Mouse (Mus musculus): ENCODE data around the gene Sptan1. TPM values are rescaled to one million over a fixed set of nuclear protein-coding genes. Genes with fewer than 3 reads are reported as not detected.
"Not testable (repeated sequence)": the region's sequence is repeated elsewhere in the genome, so short reads cannot be mapped to it uniquely, and the experiment has no call there.

Sptan1 gene
- total RNA-seq, 2 experiments from 2014 or later, result 334 to 351 TPM

- no peak for DNase-seq
- intact Hi-C loops (cut with DNase I), result no loop called here
These were observed 15.3 kb downstream of the Sptan1 start for GRCm38 (mm10) chr2:29980661-29981060.

GRCm38 (mm10) chr2:29991962-29992361 is 26.6 kb downstream of the Sptan1 start:
- intact Hi-C loops (cut with DNase I), result no loop called here
- no peak for DNase-seq

DNA sequence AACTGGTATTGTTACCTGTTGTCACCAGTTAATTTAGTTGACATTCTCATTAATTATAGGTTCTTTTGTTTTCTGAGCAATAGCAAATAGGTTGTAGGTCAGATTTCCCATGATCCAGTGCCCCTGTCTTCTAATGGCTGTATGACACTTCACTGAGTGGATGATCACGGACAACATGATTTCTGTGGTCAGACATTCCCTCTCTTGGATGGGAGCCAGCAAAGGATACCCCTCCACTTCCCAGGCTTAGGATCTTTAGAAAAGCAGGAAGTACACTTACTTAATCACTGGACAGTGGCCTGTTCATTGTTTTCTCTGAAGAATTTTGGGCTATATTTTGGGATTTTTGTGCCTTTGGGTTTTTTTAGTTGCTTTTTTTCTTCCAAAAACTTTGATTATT is 43.7 kb downstream of the Sptan1 start:
- peak in 1 of 2 experiments; percentile 25 for DNase-seq
- intact Hi-C loops (cut with DNase I), result loop anchor here (5.0 kb wide), 1 partner anchor 112 kb away; no protein-coding TSS in a partner anchor

GRCm38 (mm10) chr2:30010840-30011281 is 45.5 kb downstream of the Sptan1 start:
- intact Hi-C loops (cut with DNase I), result no loop called here
- peak; percentile 53 to 65 for DNase-seq

DNA sequence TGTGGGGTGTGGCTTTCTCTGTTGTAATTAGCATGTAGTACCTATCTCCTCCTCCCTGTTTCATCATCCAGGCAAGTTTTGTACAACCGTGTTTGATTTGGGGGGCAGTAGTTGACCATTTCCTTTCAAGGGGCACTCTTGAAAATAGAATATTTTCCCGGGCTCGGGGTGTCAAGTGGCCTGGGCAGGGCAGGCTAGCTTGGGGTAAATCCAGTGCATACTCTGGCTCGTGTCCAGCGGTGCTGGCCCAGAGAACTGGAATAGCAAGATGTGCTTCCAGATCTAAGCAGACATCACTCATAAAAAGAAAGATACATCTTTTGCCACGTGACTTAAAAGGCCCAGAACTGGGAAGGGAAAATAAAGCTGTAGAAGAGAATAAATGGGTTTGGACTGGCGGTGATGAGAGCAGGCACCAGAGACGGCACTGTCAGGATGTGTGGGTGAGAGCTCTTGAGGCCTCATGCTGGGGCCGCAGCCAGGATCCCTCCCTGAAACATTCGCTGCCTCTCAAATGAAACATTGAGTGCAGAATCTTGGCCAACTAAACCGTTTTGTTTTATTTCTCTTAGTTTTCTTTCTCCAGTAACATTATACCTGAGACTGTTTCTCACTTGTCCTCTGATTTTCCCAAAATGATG is 49.1 kb downstream of the Sptan1 start:
- intact Hi-C loops (cut with DNase I), result no loop called here
- peak; percentile 45 to 53 for DNase-seq

GRCm38 (mm10) chr2:30025454-30025853 is 60.1 kb downstream of the Sptan1 start:
- intact Hi-C loops (cut with DNase I), result no loop called here
- no peak for DNase-seq

- DNase-seq, result no peak
- intact Hi-C loops (cut with DNase I), result no loop called here
These were observed 61.6 kb downstream of the Sptan1 start for GRCm38 (mm10) chr2:30026997-30027396.

DNA sequence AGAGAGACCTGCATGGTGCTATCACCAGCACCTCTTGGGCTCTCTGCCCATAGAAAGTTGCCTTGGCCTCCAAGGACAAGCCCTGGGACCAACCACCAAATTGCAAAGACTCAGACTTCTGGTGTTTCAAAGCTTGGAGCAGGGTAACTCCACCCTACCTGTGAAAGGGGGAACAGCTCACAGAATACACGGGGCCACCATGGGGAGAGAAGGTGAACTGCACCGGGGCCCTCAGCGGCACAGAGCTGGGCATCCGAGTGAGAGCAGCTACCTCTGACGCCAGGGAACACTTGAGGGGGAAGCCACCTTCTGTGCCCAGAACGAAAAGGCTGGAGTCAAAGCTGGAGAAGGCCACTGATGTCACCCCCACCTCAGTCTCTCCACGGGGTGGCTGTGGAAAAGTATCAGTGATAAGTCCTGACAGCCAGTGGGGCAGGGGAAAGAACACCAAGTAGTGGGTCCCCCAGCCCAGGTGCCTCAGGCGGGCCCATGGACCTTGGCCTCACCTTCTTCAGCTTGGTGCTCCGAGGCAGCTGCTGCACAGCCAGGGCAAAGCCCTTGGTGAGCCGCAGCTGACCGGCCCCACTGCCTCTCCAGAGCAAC is 67.0 kb downstream of the Sptan1 start:
- intact Hi-C loops (cut with DNase I), result no loop called here
- no peak for DNase-seq

- no peak for DNase-seq
- intact Hi-C loops (cut with DNase I), result no loop called here
These were observed 67.6 kb downstream of the Sptan1 start for GRCm38 (mm10) chr2:30032957-30033356.

DNA sequence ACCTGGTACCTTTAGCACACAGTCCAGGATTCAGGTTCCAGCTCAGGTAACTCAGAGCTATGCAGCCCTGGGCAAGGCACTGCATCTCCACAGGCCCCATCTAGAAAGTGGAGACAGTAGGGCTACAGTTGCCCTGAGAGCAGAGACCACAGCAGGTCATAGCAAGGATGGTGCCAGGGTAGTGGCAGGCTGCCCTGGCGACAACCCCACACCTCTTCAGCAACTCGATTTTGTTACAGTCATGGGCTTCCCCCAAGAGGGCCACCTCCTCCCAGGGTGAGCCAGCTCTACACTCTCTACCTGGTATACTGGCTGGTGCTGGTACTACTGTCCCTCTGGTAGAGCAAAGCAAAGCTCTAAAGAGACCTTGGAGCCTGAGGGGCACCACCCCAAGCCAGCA is 72.4 kb downstream of the Sptan1 start:
- DNase-seq, result no peak
- intact Hi-C loops (cut with DNase I), result no loop called here

GRCm38 (mm10) chr2:30038370-30038769 is 73.0 kb downstream of the Sptan1 start:
- DNase-seq, result no peak
- intact Hi-C loops (cut with DNase I), result no loop called here

- DNase-seq, result no peak
- intact Hi-C loops (cut with DNase I), result loop anchor here (5.0 kb wide), 1 partner anchor 38 kb away; the partner anchor contains the start of gene Pkn3
These were observed 74.3 kb downstream of the Sptan1 start for GRCm38 (mm10) chr2:30039687-30040086.

- intact Hi-C loops (cut with DNase I), result loop anchor here (1.0 to 5.0 kb wide), 2 partner anchors 35 to 54 kb away; partner anchors contain the start of gene Pkn3
- peak; percentile 79 to 88 for DNase-seq
These were observed 77.1 kb downstream of the Sptan1 start for GRCm38 (mm10) chr2:30042445-30042844.

- DNase-seq, result no peak
- intact Hi-C loops (cut with DNase I), result loop anchor here (5.0 kb wide), 1 partner anchor 33 kb away; the partner anchor contains the start of gene Pkn3
These were observed 79.2 kb downstream of the Sptan1 start for GRCm38 (mm10) chr2:30044550-30044949.

GRCm38 (mm10) chr2:30047127-30047526 is 81.8 kb downstream of the Sptan1 start:
- intact Hi-C loops (cut with DNase I), result no loop called here
- DNase-seq, result no peak

DNA sequence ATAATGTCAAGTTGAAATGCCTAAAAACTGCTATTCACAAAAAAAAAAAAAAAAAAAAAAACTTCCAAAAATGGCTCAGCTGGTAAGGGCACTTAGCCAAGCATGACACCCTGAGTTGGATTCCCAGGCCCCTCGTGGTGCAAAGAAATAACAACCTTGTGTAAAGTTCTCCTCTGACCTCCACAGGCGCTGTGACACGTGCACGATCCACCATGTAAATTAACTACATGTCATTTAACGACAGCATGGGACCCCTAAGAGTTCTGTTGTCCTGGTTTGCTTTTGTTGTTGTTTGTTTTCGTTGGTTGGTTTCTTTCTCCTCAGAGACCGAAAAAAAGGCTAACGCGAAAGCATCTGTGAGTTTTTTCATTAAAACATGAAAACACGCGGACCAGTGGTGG is 82.7 kb downstream of the Sptan1 start:
- DNase-seq, result no peak
- intact Hi-C loops (cut with DNase I), result loop anchor here (2.0 kb wide), 1 partner anchor 15 kb away; no protein-coding TSS in a partner anchor

DNA sequence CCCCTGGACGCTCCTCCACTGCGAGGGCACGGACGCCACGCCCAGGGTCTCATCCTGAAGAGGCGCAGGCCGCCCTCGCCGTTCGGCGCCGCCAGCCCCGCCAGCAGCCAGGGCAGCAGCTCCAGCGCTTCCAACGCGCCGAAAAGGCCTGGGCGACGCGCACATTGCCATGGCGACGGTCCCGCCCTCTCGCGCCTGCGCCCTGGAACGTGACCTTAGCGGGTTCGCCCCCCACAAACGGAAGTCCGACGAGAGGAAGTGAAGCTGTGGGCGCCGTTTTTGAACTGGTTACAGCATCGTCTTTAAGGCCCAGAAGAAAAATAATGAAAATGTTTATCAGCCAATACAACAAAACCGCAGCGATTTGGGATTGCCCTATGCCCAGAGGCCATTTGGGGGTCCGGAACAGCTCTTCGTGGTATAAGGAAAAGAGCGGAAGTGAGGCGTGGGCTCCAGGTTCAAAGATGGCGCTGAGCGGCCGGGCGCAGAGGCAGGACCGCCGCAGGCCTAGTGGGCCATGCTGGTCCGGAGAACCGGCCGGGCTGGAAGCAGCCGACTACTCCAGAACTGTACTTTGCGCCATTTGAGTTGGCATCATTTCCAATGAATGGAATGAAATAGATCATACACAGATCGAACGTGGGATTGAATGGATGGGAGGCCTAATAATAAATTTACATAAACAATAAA is 83.5 kb downstream of the Sptan1 start, which contains the start of gene Wdr34:
Wdr34 (minus strand) TSS at position 183 of the 690 bp plus-strand sequence.
- peak; percentile 98 to 99 for DNase-seq
- intact Hi-C loops (cut with DNase I), result loop anchor here (2.0 kb wide), 1 partner anchor 14 kb away; no protein-coding TSS in a partner anchor

DNA sequence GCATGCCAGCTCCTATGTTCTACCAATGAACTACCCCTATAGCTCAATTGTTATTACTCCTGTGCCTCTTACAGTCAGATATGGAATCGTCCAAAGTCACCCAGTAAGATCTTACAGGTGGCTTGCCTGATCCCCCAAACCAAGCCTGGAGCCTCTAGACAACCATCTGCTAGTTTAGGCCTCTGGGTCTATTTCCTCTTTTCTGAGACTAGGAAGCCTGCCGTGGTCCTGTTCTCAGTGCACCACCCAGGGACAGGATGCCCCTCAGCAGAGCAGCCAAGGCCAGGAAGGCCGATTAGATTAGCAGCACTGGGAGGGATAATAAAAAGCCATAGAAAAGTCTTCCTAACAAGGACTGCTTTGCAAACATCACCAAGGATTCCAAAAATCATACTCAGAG is 84.5 kb downstream of the Sptan1 start:
- no peak for DNase-seq
- intact Hi-C loops (cut with DNase I), result loop anchor here (2.0 kb wide), 1 partner anchor 13 kb away; no protein-coding TSS in a partner anchor

DNA sequence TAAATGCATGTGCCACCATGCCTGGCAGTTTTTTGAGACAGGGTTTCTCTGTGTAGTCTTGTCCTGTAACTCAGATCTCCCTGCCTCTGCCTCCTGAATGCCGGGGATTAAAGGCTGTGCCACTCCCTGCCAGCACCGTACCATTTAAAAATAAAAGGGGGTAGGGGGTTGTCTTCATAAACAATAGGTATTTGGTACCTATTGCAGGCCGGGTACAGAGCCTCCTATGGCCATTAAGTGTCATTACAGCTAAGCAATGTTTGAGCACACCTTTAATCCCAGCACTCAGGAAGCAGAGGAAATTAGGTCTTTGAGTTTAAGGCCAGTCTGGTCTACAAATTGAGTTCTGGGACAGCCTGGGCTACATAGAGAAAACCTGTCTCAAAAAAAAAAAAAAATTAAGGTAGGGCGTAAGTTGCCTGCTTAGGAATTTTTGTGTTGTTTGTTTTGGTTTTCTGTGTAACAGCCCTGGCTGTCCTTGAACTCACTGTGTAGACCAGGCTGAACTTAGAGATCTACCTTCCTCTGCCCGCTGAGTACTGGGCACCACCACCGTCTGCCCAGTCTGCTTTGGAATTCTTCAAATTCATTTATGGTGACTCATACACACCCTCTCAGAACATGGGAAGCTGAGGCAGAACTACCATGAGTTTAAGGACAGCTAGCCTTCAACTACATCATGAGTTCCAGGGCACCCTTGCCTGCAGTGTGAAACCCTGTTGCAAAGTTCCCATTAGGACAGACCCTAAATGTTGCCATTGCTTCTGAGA is 86.8 kb downstream of the Sptan1 start:
- intact Hi-C loops (cut with DNase I), result no loop called here
- no peak for DNase-seq

DNA sequence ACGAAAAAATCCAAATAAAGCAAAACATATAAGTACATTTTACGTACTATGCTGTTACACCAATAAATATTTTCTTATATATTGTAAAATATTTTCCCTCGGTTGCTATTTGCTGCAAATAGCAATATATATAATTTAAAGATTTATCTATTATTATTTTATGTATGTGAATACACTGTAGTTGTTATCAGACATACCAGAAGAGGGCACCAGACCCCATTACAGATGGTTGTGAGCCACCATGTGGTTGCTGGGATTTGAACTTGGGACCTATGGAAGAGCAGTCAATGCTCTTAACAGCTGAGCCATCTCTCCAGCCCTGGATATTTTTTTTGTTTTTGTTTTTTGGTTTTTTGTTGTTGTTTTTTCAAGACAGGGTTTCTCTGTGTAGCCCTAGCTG is 90.0 kb downstream of the Sptan1 start:
- intact Hi-C loops (cut with DNase I), result not testable (repeated sequence)

DNA sequence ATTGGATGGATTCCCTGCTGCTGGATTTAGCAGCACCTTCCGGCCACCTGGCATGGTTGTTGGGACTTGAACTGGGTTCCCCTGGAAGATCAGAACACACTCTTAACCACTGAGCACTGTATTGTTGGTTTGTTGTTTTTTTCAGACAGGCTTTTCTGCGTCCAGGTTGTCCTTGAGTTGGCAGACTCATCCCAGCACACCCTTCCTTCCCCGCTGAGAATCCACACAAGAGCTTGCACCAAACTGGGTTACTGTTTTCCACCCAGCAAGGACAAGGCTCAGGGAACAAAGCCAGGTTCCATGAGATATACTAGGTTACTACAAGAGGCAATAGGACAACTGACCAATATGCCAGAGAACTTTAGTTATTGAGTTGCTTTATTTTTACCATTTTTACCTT is 91.4 kb downstream of the Sptan1 start:
- intact Hi-C loops (cut with DNase I), result no loop called here
- DNase-seq, result no peak

More for the DNA sequence above, 90.0 kb downstream of the Sptan1 start:
- DNase-seq, result not testable (repeated sequence)
